Mouse (Mus musculus) erythroid progenitor cell, adult 5-6 weeks (primary cell): ENCODE data around the gene Prrxl1. TPM values are rescaled to one million over a fixed set of nuclear protein-coding genes. Genes with fewer than 3 reads are reported as not detected.

Experiments
- ATAC-seq: replicated peaks from 2 replicates; pipeline ENCODE4 v1.8.0; 2016; ENCODE audit warnings: moderate number of reproducible peaks, mild to moderate bottlenecking, moderate TSS enrichment, inconsistent platforms; ENCODE audit not compliant: poor library complexity, low FRiP score, severe bottlenecking
- total RNA-seq, 2 experiments: library from RNA; stranded (forward) in 1 of 2; stranded (reverse) in 1 of 2; fragments of 150-400 nt in 1 of 2; fragments of 186-747, 209-891 nt in 1 of 2; gene quantifications; 2 replicates each; pipeline versions ENCODE4 v1.2.3 to v1.2.4; 2015 to 2017; ENCODE audit warnings: low replicate concordance in 2 of 2

Prrxl1 gene
- not detected in 2 replicates for total RNA-seq (2015; ENCODE audit: low replicate concordance)
- not detected in 2 replicates for total RNA-seq (2017; ENCODE audit: low replicate concordance)

GRCm38 (mm10) chr14:32599290-32600041 is at the start of gene Prrxl1:
Gene Prrxl1, plus strand, starts transcription at chr14:32599407.
- ATAC-seq = no peak

- ATAC-seq = no peak
Observed at GRCm38 (mm10) chr14:32551854-32552253, 47.4 kb upstream of the Prrxl1 start.

GRCm38 (mm10) chr14:32553198-32553903 is 45.9 kb upstream of the Prrxl1 start:
- ATAC-seq = 0 out of 2 replicates have a peak, but pooled peaks have one; percentile 42

GRCm38 (mm10) chr14:32554860-32555526 is 44.2 kb upstream of the Prrxl1 start:
- ATAC-seq = no peak

- ATAC-seq = no peak
Observed at GRCm38 (mm10) chr14:32561428-32561827, 37.8 kb upstream of the Prrxl1 start.

GRCm38 (mm10) chr14:32563661-32564060 is 35.5 kb upstream of the Prrxl1 start:
- ATAC-seq = no peak

GRCm38 (mm10) chr14:32572519-32572918 is 26.7 kb upstream of the Prrxl1 start:
- no peak for ATAC-seq

GRCm38 (mm10) chr14:32578420-32578819 is 20.8 kb upstream of the Prrxl1 start:
- no peak for ATAC-seq

- ATAC-seq = no peak
Observed at GRCm38 (mm10) chr14:32583696-32584095, 15.5 kb upstream of the Prrxl1 start.

GRCm38 (mm10) chr14:32587013-32587784 is 12.0 kb upstream of the Prrxl1 start:
- 0 out of 2 replicates have a peak, but pooled peaks have one; percentile 43 for ATAC-seq

- ATAC-seq = no peak
Observed at GRCm38 (mm10) chr14:32590377-32590776, 8.8 kb upstream of the Prrxl1 start.

- ATAC-seq = no peak
Observed at GRCm38 (mm10) chr14:32597232-32598231, 1.7 kb upstream of the Prrxl1 start.

- no peak for ATAC-seq
Observed at GRCm38 (mm10) chr14:32598437-32599219, 579 bp upstream of the Prrxl1 start.

- no peak for ATAC-seq
Observed at GRCm38 (mm10) chr14:32600110-32600509, 903 bp downstream of the Prrxl1 start.

- ATAC-seq = no peak
Observed at GRCm38 (mm10) chr14:32605508-32605907, 6.3 kb downstream of the Prrxl1 start.

- ATAC-seq = no peak
Observed at GRCm38 (mm10) chr14:32606316-32606715, 7.1 kb downstream of the Prrxl1 start.

- no peak for ATAC-seq
Observed at GRCm38 (mm10) chr14:32609392-32609791, 10.2 kb downstream of the Prrxl1 start.

GRCm38 (mm10) chr14:32617253-32617652 is 18.0 kb downstream of the Prrxl1 start:
- no peak for ATAC-seq
